Mouse (Mus musculus) hindbrain, embryonic 16.5 days (tissue): ENCODE data around the gene Runx2. TPM values are rescaled to one million over a fixed set of nuclear protein-coding genes. Genes with fewer than 3 reads are reported as not detected.
A peak's percentile ranks its signal among the peaks of the same experiment; 100 is the strongest.

Experiments used
- ATAC-seq: fragments of 200-750 bp; cut with Nextera tagmentation; 2 replicates; pipeline ENCODE4 v1.8.0; 2017; ENCODE audit warnings: moderate TSS enrichment, moderate library complexity
- H3K27ac ChIP-seq: fragments of 300-500 bp; sonication (generic); 2 replicates; pipeline ENCODE4 v1.5.1; 2014; ENCODE audit warnings: low read depth, mild to moderate bottlenecking, control low read depth, low read length, moderate library complexity
- H3K27me3 ChIP-seq: fragments of 300-500 bp; sonication (generic); replicated peaks from 2 replicates; pipeline ENCODE4 v1.6.1; 2014; ENCODE audit warnings: low read length; ENCODE audit not compliant: control insufficient read depth, insufficient read depth
- H3K36me3 ChIP-seq: fragments of 300-500 bp; sonication (generic); 2 replicates; pipeline ENCODE4 v1.6.1; 2014; ENCODE audit warnings: mild to moderate bottlenecking, low read length, moderate library complexity, mixed read lengths; ENCODE audit not compliant: control insufficient read depth, insufficient read depth
- H3K4me1 ChIP-seq: fragments of 300-500 bp; sonication (generic); 2 replicates; pipeline ENCODE4 v1.6.1; 2014; ENCODE audit warnings: low read depth, low read length; ENCODE audit not compliant: control insufficient read depth, insufficient read depth
- H3K4me2 ChIP-seq: fragments of 300-500 bp; sonication (generic); 2 replicates; pipeline ENCODE4 v1.6.1; 2014; ENCODE audit warnings: mild to moderate bottlenecking, low read length, control low read depth, moderate library complexity
- H3K4me3 ChIP-seq: fragments of 300-500 bp; sonication (generic); 2 replicates; pipeline ENCODE4 v1.5.1; 2014; ENCODE audit warnings: mild to moderate bottlenecking, low read length, control low read depth, moderate library complexity
- H3K9ac ChIP-seq: fragments of 300-500 bp; sonication (generic); 2 replicates; pipeline ENCODE4 v1.6.1; 2014; ENCODE audit warnings: low read depth, mild to moderate bottlenecking, control low read depth, low read length, moderate library complexity
- H3K9me3 ChIP-seq: fragments of 300-500 bp; sonication (generic); 2 replicates; pipeline ENCODE4 v1.6.1; 2014; ENCODE audit warnings: mild to moderate bottlenecking, low read length, moderate library complexity; ENCODE audit not compliant: control insufficient read depth
- WGBS: fragments of 180-500 bp; shearing (Covaris S2); extraction: QIAGEN DNeasy Blood & Tissue Kit; methylation state at CpG from one replicate; pipeline ENCODE4 v1.1.7; 2014; 5-methylcytosine and 5-hydroxymethylcytosine counted together
- polyA plus RNA-seq: library from polyadenylated mRNA; unstranded; fragments of >200 nt; fragmentation: Nextera tagmentation; extraction: Ambion mirVana; gene quantifications from 2 replicates; pipeline ENCODE4 v1.2.1, GENCODE M21; 2015

Runx2 gene
- polyA plus RNA-seq, 1 experiment from 2014 or later: 0.31 TPM

DNA sequence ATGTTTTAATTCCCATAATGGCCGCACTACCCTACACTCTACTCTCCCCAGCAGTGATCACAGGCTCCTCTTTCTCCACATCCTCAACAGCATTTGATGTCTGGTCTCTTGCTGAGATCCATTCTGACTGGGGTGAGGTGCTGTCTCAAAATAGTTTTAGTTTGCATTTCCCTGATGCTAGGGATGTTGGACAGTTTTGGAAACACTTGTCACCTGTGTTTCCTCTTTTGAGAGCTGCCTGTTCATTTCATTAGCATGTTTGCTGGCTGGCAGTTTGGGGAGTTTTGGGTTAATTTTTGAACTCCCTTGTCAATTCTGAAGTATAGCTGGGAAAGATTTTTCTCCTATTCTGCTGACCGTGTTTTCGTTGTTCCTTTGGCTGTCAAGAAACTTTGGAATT, 340.3 kb downstream of the Runx2 start:
- Histone ChIP-seq H3K27me3 (no peaks in the 10 kb centered on the region), H3K36me3 (no peaks in the 10 kb centered on the region), H3K9ac (no peak overlapping the region), H3K4me3 (no peak overlapping the region), H3K27ac (no peak overlapping the region), H3K4me1 (no peaks in the 10 kb centered on the region), H3K4me2 (no peak overlapping the region), H3K9me3 (no peaks in the 10 kb centered on the region)
- WGBS: 72% methylated on average over 3 of the region's 3 CpGs
- no peak for ATAC-seq

- Histone ChIP-seq H3K36me3 (no peaks in the 10 kb centered on the region), H3K4me1 (no peaks in the 10 kb centered on the region), H3K9me3 (no peaks in the 10 kb centered on the region), H3K4me2 (no peak overlapping the region), H3K4me3 (no peak overlapping the region), H3K27me3 (no peaks in the 10 kb centered on the region), H3K9ac (no peak overlapping the region), H3K27ac (no peak overlapping the region)
- no peak for ATAC-seq
- 55% methylated on average over 7 of the region's 7 CpGs for WGBS
Observed at GRCm38 (mm10) chr17:44472695-44473094, 341.9 kb downstream of the Runx2 start.

DNA sequence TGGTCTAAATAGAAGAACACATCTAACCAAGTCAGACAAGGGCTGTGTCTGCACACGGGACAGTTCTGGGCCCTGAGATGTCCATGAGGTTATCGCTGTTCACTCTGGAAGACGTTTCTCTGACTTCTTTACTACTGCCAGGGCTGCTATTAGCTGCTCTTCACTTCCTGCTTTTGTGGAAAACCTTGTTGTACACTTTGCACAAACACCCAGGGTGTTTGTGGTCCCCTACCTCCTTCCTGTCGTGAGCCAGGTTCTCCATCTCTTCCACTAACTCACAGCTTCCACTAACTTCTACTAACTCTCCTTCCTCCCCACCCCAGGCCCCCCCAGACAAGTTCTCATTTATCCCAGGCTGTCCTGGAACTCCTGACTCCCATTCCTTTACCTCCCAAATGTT, 350.9 kb downstream of the Runx2 start:
- H3K4me3 ChIP-seq: no peak overlapping the region
- H3K9me3 ChIP-seq: no peaks in the 10 kb centered on the region
- H3K4me2 ChIP-seq: no peak overlapping the region
- no peak overlapping the region for H3K27ac ChIP-seq
- H3K9ac ChIP-seq: no peak overlapping the region
- no peaks in the 10 kb centered on the region for H3K36me3 ChIP-seq
- ATAC-seq: no peak
- no peaks in the 10 kb centered on the region for H3K4me1 ChIP-seq
- WGBS: 89% methylated on average over 4 of the region's 4 CpGs
- no peaks in the 10 kb centered on the region for H3K27me3 ChIP-seq

- H3K9ac ChIP-seq: no peak overlapping the region
- no peak overlapping the region for H3K4me3 ChIP-seq
- no peaks in the 10 kb centered on the region for H3K9me3 ChIP-seq
- no peaks in the 10 kb centered on the region for H3K27me3 ChIP-seq
- no peaks in the 10 kb centered on the region for H3K36me3 ChIP-seq
- H3K4me1 ChIP-seq: no peaks in the 10 kb centered on the region
- no peak overlapping the region for H3K4me2 ChIP-seq
- H3K27ac ChIP-seq: no peak overlapping the region
- WGBS: 92% methylated on average over 6 of the region's 6 CpGs
- ATAC-seq: no peak
Observed at GRCm38 (mm10) chr17:44460156-44460555, 354.4 kb downstream of the Runx2 start.

GRCm38 (mm10) chr17:44459029-44459428, 355.6 kb downstream of the Runx2 start:
- Histone ChIP-seq H3K4me2 (no peak overlapping the region), H3K27me3 (no peaks in the 10 kb centered on the region), H3K4me3 (no peak overlapping the region), H3K4me1 (no peaks in the 10 kb centered on the region), H3K9me3 (no peaks in the 10 kb centered on the region), H3K36me3 (no peaks in the 10 kb centered on the region), H3K27ac (no peak overlapping the region), H3K9ac (no peak overlapping the region)
- ATAC-seq: no peak
- 93% methylated on average over 4 of the region's 4 CpGs for WGBS

GRCm38 (mm10) chr17:44456696-44457095, 357.9 kb downstream of the Runx2 start:
- Histone ChIP-seq H3K4me2 (no peak overlapping the region), H3K27ac (no peak overlapping the region), H3K4me3 (no peak overlapping the region), H3K9ac (no peak overlapping the region), H3K27me3 (no peaks in the 10 kb centered on the region), H3K9me3 (no peaks in the 10 kb centered on the region), H3K4me1 (no peaks in the 10 kb centered on the region), H3K36me3 (no peaks in the 10 kb centered on the region)
- no peak for ATAC-seq
- 79% methylated on average over 3 of the region's 3 CpGs for WGBS

DNA sequence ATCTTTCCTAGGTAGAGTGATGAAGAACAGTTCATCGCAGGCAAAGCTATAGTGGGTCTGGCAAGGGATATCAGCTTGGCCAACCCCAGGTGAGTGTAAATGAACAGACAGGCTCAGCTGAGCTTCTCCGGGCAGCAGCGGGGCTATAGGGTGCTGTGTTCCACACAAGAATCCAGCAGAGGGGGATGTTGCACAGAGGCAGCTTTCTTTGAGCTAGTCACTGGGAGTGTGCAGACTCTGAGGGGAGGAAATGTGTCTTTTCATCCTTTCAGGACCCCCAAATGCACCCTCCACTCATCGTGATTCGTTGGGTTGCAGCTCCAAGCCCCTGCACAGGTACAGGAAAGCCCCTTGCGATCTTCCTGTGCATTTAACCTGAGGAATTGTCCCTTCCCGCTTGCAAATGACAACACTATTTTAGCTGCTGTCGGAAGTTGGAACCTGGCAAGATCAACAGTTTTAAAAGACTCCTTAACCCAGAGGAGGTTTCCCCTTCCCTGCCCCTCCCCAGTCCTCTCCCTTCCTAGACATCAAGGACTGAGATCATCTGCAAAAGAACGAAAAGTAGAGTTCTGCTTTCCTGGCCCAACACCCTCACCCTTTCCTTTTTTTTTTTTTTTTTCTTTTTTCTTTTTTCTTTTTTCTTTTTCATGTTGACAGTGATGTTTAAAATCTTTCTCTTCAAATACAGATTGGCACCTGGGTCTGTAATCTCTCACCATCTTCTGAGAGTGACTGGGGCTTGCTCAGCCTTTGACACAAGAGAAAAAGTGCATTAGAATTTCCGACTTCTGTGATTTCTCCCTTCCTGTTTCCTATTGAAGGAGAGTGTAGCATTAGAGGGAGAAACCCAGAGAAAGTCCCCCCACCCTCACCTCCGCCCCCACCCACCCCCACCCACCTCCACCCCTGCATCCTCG, 358.7 kb downstream of the Runx2 start:
- Histone ChIP-seq H3K9ac (no peak overlapping the region), H3K27me3 (no peaks in the 10 kb centered on the region), H3K4me3 (no peak overlapping the region), H3K9me3 (no peaks in the 10 kb centered on the region), H3K4me2 (no peak overlapping the region), H3K4me1 (no peaks in the 10 kb centered on the region), H3K27ac (no peak overlapping the region), H3K36me3 (no peaks in the 10 kb centered on the region)
- ATAC-seq: peak; percentile 83
- 38% methylated on average over 12 of the region's 12 CpGs for WGBS

DNA sequence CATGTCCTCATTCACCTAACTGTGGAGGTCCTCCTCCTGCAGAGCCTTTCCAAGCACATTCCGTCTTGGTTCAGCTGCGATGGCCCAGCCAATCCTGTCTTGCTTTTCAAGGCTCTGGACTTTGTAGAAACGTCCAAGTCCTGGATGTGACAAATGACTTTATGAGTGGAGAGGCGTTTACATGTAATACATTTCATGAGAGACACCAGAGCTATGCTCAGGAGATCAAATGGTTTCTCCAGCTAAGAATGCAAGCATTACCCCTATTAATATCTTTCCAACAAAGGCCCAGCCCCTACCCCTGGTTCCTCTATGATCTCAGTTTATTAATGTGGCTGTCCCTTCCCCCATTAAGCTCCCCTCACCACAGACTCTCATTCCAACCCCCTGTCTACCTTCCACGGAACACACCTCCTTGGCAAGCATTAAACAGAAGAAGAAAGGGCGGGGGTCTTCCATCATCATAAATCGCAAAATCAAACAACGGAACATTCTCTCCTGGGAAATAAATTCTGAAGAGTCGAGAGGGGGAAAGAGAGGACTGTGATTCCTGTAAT, 364.6 kb downstream of the Runx2 start:
- Histone ChIP-seq H3K4me3 (no peak overlapping the region), H3K4me2 (no peak overlapping the region), H3K9me3 (no peaks in the 10 kb centered on the region), H3K27me3 (no peaks in the 10 kb centered on the region), H3K4me1 (no peaks in the 10 kb centered on the region), H3K27ac (no peak overlapping the region), H3K36me3 (no peaks in the 10 kb centered on the region), H3K9ac (no peak overlapping the region)
- no peak for ATAC-seq
- WGBS: 71% methylated on average over 9 of the region's 9 CpGs
